Mouse (Mus musculus): ENCODE data around the gene Efna3.

Gene Efna3

DNA sequence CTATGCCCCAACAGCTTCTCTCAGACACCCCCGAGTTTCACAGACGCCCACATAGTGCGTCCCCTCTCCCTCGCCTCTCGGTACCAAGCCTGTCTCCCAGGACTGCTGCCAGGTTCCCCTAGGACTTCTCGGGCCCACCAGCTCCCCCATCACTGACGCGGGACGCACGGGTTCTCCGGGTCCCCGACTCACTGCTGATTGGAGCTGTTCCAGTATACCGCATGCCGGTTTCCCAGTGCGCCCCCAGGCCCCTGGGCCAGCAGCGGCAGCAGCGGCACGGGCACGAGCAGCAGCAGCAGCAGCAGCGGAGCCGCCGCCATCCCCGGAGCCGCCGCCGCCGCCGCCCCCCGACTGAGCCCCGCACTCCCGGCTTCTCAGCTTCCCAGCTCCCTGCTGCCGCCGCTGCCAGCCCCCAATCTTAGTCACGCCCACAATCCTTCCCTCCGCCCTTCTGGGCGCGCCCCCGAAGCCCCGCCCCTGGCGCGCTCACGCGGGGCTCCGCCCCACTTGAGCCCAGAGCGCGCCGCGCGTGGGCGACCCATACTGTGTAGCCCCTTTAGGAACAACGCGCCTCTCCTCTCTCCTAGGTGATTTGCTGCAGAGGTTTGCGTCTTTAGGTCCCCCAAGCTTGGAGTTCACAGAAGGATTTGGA lies at the start of gene Efna3:
Efna3 (minus strand) TSS at position 452 of the 652 bp plus-strand sequence.
- peak; percentile 92 for DNase-seq

GRCm38 (mm10) chr3:89367338-89367737 lies 44.6 kb upstream of the Efna3 start:
- DNase-seq, result no peak

- no peak for DNase-seq
These were observed 43.0 kb upstream of the Efna3 start for GRCm38 (mm10) chr3:89365486-89366414.

- no peak for DNase-seq
These were observed 42.4 kb upstream of the Efna3 start, which contains the start of gene Dcst1 for GRCm38 (mm10) chr3:89365153-89365485. TSS of gene Dcst1 (minus strand) at chr3:89365253.

DNA sequence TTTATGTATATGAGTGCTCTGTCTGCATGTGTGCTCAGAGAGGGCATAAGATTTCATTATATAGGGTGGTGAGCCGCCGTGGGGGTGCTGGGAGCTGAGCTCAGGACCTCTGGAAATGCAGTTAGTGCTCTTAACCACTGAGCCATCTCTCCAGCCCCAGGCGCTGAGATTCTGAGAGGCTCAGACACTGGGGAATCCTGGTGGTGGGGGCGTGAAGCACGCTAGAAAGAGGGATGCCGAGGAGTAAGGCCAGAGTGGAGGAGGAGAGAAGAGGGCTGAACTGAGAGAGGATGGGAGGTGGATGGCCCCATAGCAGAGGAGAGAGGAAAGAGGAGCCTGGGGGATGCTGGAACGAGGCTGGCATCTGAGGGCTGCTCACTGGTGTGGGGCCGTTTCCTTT lies 41.9 kb upstream of the Efna3 start:
- no peak for DNase-seq

DNA sequence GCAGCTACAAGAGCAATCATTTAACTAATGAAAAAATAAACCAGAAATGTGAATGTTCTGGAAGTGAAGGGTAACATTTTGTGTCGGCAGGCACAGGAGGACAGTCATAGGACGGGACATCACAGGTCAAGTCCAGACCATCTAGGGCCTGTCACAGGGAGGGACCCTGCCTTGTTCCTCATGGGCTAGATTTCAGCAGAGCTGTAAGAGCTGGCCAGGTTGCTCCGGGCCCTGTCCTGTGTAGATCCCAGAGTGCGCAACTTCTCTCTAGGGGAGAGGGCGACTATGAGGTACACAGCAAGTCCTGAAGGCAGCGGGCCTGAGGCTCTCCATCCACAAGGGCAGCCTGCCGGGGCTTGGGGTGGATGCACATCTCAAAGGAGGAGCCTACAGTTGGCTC lies 38.9 kb upstream of the Efna3 start, which contains the start of gene Dcst2:
Dcst2 (plus strand) TSS at position 301 of the 400 bp plus-strand sequence.
- DNase-seq, result no peak

DNA sequence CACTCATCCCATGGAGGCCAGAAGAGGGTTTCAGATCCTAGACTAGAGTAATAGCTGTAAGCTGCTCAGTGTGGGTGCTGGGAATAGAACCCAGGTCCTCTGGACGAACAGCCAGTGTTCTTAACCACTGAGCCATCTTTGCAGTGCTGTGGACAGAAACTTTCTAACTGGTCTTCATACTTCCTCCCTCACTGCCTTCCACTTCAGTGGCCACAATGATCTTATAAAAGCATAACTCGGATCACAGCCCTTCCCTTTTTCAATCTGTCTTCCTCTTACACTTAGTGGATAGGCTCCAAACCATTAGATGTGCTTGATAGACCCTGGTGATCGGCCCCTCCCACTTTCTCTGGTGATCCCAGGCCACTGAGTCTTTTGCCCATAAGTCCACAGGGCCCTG lies 37.5 kb upstream of the Efna3 start:
- no peak for DNase-seq

DNA sequence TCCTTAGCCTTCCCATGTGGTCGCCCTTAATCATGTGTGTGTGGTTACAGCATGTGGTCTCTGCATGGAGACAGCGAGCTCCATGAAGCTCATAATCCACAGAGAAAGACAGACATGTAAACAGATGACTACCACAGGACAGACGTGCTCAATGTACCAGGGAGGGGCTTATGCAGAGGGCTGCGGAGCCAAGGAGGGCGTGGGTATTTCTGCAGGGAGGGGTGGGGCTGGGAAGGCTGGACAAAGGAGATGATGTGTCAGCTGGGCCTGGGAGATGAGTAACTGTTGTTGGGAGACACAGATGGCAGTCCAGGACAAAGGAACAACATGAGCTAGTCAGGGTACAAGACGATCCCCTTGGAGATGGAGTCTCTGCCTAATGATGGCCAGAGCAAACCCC lies 36.9 kb upstream of the Efna3 start:
- DNase-seq, result no peak

- no peak for DNase-seq
These were observed 33.3 kb upstream of the Efna3 start for GRCm38 (mm10) chr3:89356029-89356428.

DNA sequence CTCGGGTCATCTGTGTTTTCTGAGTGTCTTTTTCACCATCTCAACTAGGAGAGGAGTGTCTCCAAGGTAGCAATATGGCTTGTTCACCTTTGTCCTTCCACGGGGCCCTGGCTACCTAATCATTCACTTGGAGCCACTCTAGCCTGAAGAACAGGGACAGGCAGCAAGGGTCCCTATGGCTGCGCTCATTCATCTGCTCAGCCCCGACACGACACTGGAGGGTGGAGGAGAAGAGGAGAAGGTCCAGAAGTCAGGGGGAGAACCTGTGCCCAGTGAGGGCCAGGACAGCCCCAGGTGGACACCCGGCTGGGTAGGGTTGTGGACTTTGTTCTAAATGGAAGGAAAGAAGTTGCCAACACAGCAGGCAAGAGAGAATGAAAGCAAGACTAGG lies 32.7 kb upstream of the Efna3 start:
- DNase-seq, result no peak

- peak; percentile 84 for DNase-seq
These were observed 32.2 kb upstream of the Efna3 start for GRCm38 (mm10) chr3:89354816-89355511.

DNA sequence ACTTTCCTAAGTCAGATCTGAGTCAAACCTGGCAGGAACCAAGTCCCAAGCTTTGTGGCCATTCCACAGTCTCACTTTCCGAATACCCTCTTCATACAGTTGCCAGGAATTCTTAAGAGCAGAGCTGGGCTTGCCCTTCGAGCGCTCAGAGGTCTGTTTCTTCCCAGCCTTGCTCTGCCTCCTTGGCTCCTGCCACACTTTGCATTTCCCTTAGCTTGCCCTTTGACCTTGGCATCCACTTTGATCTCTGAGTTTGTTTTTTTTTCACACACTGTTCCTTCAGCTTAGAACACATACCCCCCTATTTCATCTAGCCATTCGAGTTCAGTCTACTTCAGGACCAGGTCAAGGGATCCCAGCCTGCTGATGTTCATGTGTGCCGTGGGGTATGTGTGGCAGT lies 28.5 kb upstream of the Efna3 start:
- DNase-seq, result no peak

DNA sequence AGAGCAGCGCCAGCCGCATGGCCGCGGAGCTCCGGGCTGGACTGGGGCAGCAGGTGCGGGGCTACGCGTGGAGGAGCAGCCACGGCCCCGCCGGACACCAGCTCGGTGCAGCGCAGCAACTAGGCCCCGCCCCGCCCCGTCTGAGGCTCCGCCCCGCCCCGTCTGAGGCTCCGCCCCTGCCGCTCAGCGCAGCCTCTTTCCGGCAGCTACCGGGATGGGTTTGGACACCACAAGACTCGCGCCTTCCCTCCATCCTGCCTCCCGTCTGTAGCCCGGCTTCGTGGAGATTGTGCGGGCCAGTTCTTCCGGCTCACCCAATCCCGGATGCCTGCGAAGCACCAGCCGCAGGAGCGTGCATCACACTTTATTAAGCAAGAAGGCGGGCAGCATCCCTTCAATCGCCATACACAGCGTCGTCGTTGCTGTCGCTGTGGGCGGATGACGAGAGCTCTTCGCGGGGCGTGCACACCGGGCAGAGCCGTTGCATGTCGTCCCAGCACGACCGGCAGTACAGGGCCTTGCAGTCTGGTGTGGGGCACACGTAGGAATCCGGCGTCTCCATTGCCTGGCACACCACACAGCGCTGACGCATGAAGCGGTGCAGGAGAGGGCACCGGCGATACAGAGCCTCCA lies 27.2 kb upstream of the Efna3 start, which contains the start of gene Adam15:
Adam15 (minus strand) TSS at position 128 of the 633 bp plus-strand sequence.
- peak; percentile 92 for DNase-seq

- DNase-seq, result no peak
These were observed 26.4 kb upstream of the Efna3 start for GRCm38 (mm10) chr3:89348911-89349868.

- DNase-seq, result no peak
These were observed 25.2 kb upstream of the Efna3 start for GRCm38 (mm10) chr3:89347916-89348315.

- no peak for DNase-seq
These were observed 24.2 kb upstream of the Efna3 start for GRCm38 (mm10) chr3:89346815-89347540.

DNA sequence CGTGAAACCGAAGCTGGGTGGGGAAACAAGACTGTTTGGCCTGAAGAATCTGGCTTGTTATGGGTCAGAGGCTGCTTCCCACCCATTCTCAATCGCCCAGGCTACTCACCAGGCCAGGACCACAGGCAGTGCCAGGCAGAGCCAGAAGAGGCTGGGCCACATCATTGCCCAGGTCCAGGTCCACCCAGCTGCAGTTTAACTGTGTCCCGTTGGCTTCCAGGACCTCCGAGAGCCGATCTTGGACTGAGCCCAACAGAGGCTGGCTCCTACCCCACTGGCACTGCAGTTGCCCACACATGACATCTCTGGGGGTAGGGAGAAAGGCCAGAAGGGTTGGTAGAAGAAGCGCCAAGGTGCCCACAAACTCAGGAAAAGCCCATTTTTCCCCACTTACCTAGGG lies 20.5 kb upstream of the Efna3 start:
- no peak for DNase-seq

DNA sequence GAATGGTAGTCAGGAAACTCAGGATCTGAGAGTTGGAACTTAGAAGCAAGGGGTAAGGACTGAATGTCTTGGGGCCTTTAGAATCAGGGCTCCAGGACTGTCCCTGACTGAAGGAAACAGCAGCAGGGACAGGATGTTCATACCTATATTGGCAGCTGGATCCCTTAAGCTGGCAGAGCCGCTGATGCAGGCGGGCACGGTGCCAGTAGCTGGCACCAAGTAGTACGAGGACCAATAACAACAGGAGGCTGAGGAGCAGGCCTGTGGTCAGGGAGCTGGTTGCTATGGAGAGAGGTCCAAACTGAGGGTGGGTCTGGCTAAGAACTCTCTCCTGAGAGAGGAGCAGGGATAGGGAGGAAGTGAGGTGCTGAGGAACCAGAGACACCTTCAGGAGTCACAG lies 19.0 kb upstream of the Efna3 start:
- DNase-seq, result no peak

DNA sequence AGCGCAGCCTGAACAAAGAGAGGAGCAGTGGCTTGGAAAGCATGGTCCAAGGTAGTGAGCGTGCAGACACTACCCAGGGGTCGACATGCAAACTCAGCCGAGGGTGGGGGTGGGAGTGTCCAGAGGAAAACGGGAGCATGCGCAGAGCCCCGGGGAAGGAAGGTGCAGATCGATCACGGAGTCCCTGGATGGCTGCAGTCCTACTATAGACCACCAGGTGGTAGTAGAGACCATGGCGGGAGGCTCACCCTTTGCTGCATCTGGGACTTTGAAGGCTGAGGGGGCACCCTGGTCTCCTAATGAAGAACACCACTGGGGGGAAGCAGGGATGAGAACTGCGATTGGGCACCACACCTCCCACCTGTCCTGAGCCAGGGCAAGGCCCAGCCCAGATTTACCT lies 17.7 kb upstream of the Efna3 start:
- DNase-seq, result peak; percentile 90

DNA sequence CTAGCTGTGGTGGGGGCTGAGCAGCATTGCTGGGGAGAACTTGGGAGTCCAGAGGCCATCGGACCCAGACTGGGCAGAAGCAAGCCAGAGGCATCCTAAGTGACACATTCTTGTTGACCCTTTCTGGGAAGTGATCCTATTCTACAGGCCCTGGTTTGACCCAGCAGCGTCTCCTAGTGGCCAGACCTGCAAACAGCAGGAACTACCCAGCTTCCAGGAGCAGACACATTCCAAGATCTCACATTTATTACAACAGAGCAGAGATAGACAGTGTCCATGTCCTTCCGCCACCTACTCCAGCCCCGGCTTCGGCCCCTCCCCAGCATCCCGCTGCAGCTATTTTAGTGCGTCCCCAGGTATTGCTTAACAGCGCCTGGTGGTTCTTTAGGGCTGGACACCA lies 16.7 kb upstream of the Efna3 start:
- peak; percentile 72 for DNase-seq

Data from embryo, embryonic 11 days (tissue).